Mouse (Mus musculus): ENCODE measurements around the gene Olfr456. TPM values are rescaled to one million over a fixed set of nuclear protein-coding genes. Genes with fewer than 3 reads are reported as not detected.
"Not testable (repeated sequence)": the region's sequence is repeated elsewhere in the genome, so short reads cannot be mapped to it uniquely, and the experiment has no call there.

Gene Olfr456
- not detected in 2 replicates for polyA plus RNA-seq (2012; rRNA removed)

GRCm38 (mm10) chr6:42487114-42487513 is at the start of gene Olfr456:
Gene Olfr456, minus strand, starts transcription at chr6:42487214.
- no peak for DNase-seq
- whole genome bisulfite sequencing = 90% methylated on average over 1 of the region's 1 CpGs
- no peaks in the 10 kb centered on the region for H3K4me1 ChIP-seq (ENCODE audit: control insufficient read depth, insufficient read depth, low read length)
- TF ChIP-seq CTCF (IDR thresholded peaks at IDR 0.05; ENCODE audit: insufficient read depth, low read length) (no peak), POLR2A (IDR thresholded peaks at IDR 0.05; ENCODE audit: borderline replicate concordance, extremely low read depth, low read depth, low read length) (no peak)
- H3K4me3 ChIP-seq (replicated peaks; ENCODE audit: extremely low read depth, low read depth, low read length) = no peak within 1 kb of the TSS

DNA sequence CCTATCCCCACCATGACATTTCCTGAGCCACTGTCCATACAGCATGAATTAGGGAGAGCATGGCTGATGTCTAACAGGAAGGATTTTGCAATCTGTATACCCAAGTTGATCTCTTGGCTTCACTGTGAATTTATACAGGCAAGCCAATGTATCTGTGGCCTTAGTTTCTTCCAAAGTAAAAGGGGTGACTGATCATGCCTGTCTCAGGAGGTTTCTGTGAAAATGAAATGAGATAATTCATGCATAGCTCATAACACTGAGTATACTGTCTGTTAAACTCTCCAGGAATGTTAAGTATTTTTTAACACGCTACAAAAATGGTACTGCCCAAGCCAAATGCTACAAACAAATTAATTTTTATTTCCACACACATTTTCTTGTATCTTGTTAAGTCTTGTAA is 26.4 kb upstream of the Olfr456 start:
- WGBS = 58% methylated on average over 1 of the region's 1 CpGs
- no peak for TF ChIP-seq POLR2A (IDR thresholded peaks at IDR 0.05; ENCODE audit: borderline replicate concordance, extremely low read depth, low read depth, low read length)
- no peak for TF ChIP-seq CTCF (IDR thresholded peaks at IDR 0.05; ENCODE audit: insufficient read depth, low read length)
- Histone ChIP-seq H3K4me1 (ENCODE audit: control insufficient read depth, insufficient read depth, low read length) (no peaks in the 10 kb centered on the region; the same call in 1 of the 2 replicates), H3K4me3 (replicated peaks; ENCODE audit: extremely low read depth, low read depth, low read length) (no peak overlapping the region)
- no peak for DNase-seq

- no peaks in the 10 kb centered on the region; the same call in 1 of the 2 replicates for H3K4me1 ChIP-seq (ENCODE audit: control insufficient read depth, insufficient read depth, low read length)
- TF ChIP-seq CTCF (IDR thresholded peaks at IDR 0.05; ENCODE audit: insufficient read depth, low read length) (no peak), POLR2A (IDR thresholded peaks at IDR 0.05; ENCODE audit: borderline replicate concordance, extremely low read depth, low read depth, low read length) (no peak)
- H3K4me3 ChIP-seq (replicated peaks; ENCODE audit: extremely low read depth, low read depth, low read length) = no peak overlapping the region
- no peak for DNase-seq
Measured at GRCm38 (mm10) chr6:42509311-42509710, 22.3 kb upstream of the Olfr456 start.

DNA sequence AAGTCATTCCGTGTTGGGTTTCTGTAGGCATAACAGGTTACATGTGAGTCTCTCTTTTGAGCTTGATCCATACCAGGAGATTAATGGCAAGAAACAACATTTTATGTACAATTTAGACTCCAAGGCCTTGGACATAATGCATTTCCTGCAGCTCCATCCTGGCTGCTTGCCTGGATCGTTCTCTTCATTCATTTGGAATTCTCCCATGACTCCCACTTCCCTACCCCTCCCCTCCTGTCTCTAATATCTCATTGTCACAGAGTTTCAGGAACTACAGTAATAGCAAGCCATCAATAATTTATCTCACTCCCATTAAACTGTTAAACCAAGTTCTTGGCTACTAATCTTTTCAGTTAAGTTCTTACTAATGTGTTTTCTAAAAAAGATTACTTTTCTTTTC is 16.5 kb upstream of the Olfr456 start:
- no peak for TF ChIP-seq POLR2A (IDR thresholded peaks at IDR 0.05; ENCODE audit: borderline replicate concordance, extremely low read depth, low read depth, low read length)
- TF ChIP-seq CTCF (IDR thresholded peaks at IDR 0.05; ENCODE audit: insufficient read depth, low read length) = no peak
- Histone ChIP-seq H3K4me3 (replicated peaks; ENCODE audit: extremely low read depth, low read depth, low read length) (no peak overlapping the region), H3K4me1 (ENCODE audit: control insufficient read depth, insufficient read depth, low read length) (no peaks in the 10 kb centered on the region)
- no peak for DNase-seq
- WGBS = 61% methylated on average over 2 of the region's 2 CpGs

GRCm38 (mm10) chr6:42489731-42490130 is 2.7 kb upstream of the Olfr456 start:
- Histone ChIP-seq H3K4me1 (ENCODE audit: control insufficient read depth, insufficient read depth, low read length) (no peaks in the 10 kb centered on the region), H3K4me3 (replicated peaks; ENCODE audit: extremely low read depth, low read depth, low read length) (no peak overlapping the region)
- DNase-seq = no peak
- TF ChIP-seq POLR2A (IDR thresholded peaks at IDR 0.05; ENCODE audit: borderline replicate concordance, extremely low read depth, low read depth, low read length) (no peak), CTCF (IDR thresholded peaks at IDR 0.05; ENCODE audit: insufficient read depth, low read length) (no peak)
- WGBS = 54% methylated on average over 1 of the region's 1 CpGs

GRCm38 (mm10) chr6:42484633-42485032 is 2.4 kb downstream of the Olfr456 start:
- no peak for DNase-seq
- TF ChIP-seq POLR2A (IDR thresholded peaks at IDR 0.05; ENCODE audit: borderline replicate concordance, extremely low read depth, low read depth, low read length) (no peak), CTCF (IDR thresholded peaks at IDR 0.05; ENCODE audit: insufficient read depth, low read length) (no peak)
- Histone ChIP-seq H3K4me3 (replicated peaks; ENCODE audit: extremely low read depth, low read depth, low read length) (no peak overlapping the region), H3K4me1 (ENCODE audit: control insufficient read depth, insufficient read depth, low read length) (no peaks in the 10 kb centered on the region)

- no peak for TF ChIP-seq CTCF (IDR thresholded peaks at IDR 0.05; ENCODE audit: insufficient read depth, low read length)
- no peak for TF ChIP-seq POLR2A (IDR thresholded peaks at IDR 0.05; ENCODE audit: borderline replicate concordance, extremely low read depth, low read depth, low read length)
- 82% methylated on average over 1 of the region's 1 CpGs for WGBS
- H3K4me3 ChIP-seq (replicated peaks; ENCODE audit: extremely low read depth, low read depth, low read length) = no peak within 1 kb of the TSS
- no peak for DNase-seq
- H3K4me1 ChIP-seq (ENCODE audit: control insufficient read depth, insufficient read depth, low read length) = no peaks in the 10 kb centered on the region
Measured at GRCm38 (mm10) chr6:42476235-42476634, 10.8 kb downstream of the Olfr456 start, which contains the start of gene Olfr457. Gene Olfr457, minus strand, starts transcription at chr6:42476335.

- H3K4me3 ChIP-seq (replicated peaks; ENCODE audit: extremely low read depth, low read depth, low read length); DNase-seq; H3K4me1 ChIP-seq (ENCODE audit: control insufficient read depth, insufficient read depth, low read length): not testable (repeated sequence)
- WGBS = 96% methylated on average over 4 of the region's 4 CpGs
Measured at GRCm38 (mm10) chr6:42471298-42471697, 15.7 kb downstream of the Olfr456 start.

GRCm38 (mm10) chr6:42470542-42470941 is 16.5 kb downstream of the Olfr456 start:
- no peak for DNase-seq
- no peak overlapping the region for H3K4me3 ChIP-seq (replicated peaks; ENCODE audit: extremely low read depth, low read depth, low read length)
- WGBS = 86% methylated on average over 4 of the region's 4 CpGs
- no peaks in the 10 kb centered on the region for H3K4me1 ChIP-seq (ENCODE audit: control insufficient read depth, insufficient read depth, low read length)
- TF ChIP-seq CTCF (IDR thresholded peaks at IDR 0.05; ENCODE audit: insufficient read depth, low read length) = no peak
- no peak for TF ChIP-seq POLR2A (IDR thresholded peaks at IDR 0.05; ENCODE audit: borderline replicate concordance, extremely low read depth, low read depth, low read length)

DNA sequence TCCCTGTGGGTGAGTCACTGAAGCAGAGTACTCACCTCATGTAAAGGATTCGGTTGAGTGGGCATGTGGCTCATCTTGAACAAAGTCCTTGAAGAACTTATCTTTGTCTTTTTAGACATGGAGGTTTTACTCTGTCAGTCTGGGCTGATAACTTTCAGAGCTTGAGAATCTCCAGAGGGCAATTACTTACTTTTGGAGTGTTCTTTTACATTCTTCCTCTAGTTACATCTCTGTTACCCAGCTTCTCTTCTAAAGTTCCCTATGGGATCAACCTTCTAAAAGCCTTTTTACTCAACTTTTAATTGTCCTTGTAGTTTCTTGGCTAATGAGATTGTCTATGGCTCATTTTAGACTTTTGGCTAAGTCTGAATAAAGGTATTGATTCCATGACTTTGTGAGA is 21.9 kb downstream of the Olfr456 start, which contains the start of gene Olfr458:
Gene Olfr458, minus strand, starts transcription at position 101 of the 400 bp plus-strand sequence.
- Histone ChIP-seq H3K4me3 (replicated peaks; ENCODE audit: extremely low read depth, low read depth, low read length) (no peak within 1 kb of the TSS), H3K4me1 (ENCODE audit: control insufficient read depth, insufficient read depth, low read length) (no peaks in the 10 kb centered on the region)
- 80% methylated on average over 1 of the region's 1 CpGs for WGBS
- DNase-seq = no peak
- no peak for TF ChIP-seq POLR2A (IDR thresholded peaks at IDR 0.05; ENCODE audit: borderline replicate concordance, extremely low read depth, low read depth, low read length)
- TF ChIP-seq CTCF (IDR thresholded peaks at IDR 0.05; ENCODE audit: insufficient read depth, low read length) = no peak

Measured in lung, adult 2 months (tissue).